Mouse (Mus musculus): ENCODE measurements around the gene Tcp11. TPM values are rescaled to one million over a fixed set of nuclear protein-coding genes. Genes with fewer than 3 reads are reported as not detected.

Gene Tcp11
- total and polyA plus RNA-seq, 3 experiments = 0.50 to 0.82 TPM; not detected in 1

- H3K27ac ChIP-seq (ENCODE audit: control insufficient read depth, low read depth, low read length) = no peak overlapping the region
- no peak overlapping the region for H3K9ac ChIP-seq (ENCODE audit: control insufficient read depth, low read depth, low read length, poor library complexity, severe bottlenecking)
- no peaks in the 10 kb centered on the region for H3K27me3 ChIP-seq (ENCODE audit: control insufficient read depth in 1 of 2, insufficient read depth in 2 of 2, low read length in 2 of 2)
- no peaks in the 10 kb centered on the region; the same call in 1 of the 2 replicates for H3K79me2 ChIP-seq (ENCODE audit: control insufficient read depth, insufficient read depth, low read length, poor library complexity)
- no peak for DNase-seq (ENCODE audit: low read depth, low spot score)
- no peak overlapping the region for H3K4me3 ChIP-seq (ENCODE audit: control insufficient read depth in 1 of 2, insufficient read depth in 1 of 2, low read depth in 2 of 2, low read length in 2 of 2)
- TF ChIP-seq POLR2AphosphoS5 (IDR thresholded peaks at IDR 0.05; ENCODE audit: borderline replicate concordance, low read depth, low read length) = no peak
- TF ChIP-seq ZKSCAN1 (IDR thresholded peaks at IDR 0.05; ENCODE audit: low read depth, low read length) = no peak
- no peak for TF ChIP-seq TCF12 (IDR thresholded peaks at IDR 0.05; ENCODE audit: low read depth, low read length)
- TF ChIP-seq ETS1 (IDR thresholded peaks at IDR 0.05; ENCODE audit: low read depth, low read length) = no peak
- TF ChIP-seq POLR2A (IDR thresholded peaks at IDR 0.05; ENCODE audit: control insufficient read depth in 1 of 2, insufficient read depth in 1 of 2, low read depth in 1 of 2, low read length in 2 of 2, poor library complexity in 1 of 2) = no peak
- no peak for TF ChIP-seq MXI1 (IDR thresholded peaks at IDR 0.05; ENCODE audit: low read depth, low read length)
- no peaks in the 10 kb centered on the region for H3K9me3 ChIP-seq (replicated peaks; ENCODE audit: insufficient read depth, low read length)
- H3K4me1 ChIP-seq (ENCODE audit: control insufficient read depth in 1 of 2, insufficient read depth in 2 of 2, low read length in 2 of 2) = peaks cover 0 to 11% of the 10 kb centered on the region in 2 experiments; a peak in 2 of 4 replicates
- peaks cover 0 to 10% of the 10 kb centered on the region in 2 experiments; a peak in 2 of 4 replicates for H3K36me3 ChIP-seq (ENCODE audit: control insufficient read depth in 1 of 2, insufficient read depth in 2 of 2, low read length in 2 of 2)
Observed at GRCm38 (mm10) chr17:28060681-28061080, 19.8 kb downstream of the Tcp11 start.

GRCm38 (mm10) chr17:28058346-28058745 lies 22.1 kb downstream of the Tcp11 start:
- DNase-seq (ENCODE audit: low read depth, low spot score) = no peak
- Histone ChIP-seq H3K4me1 (ENCODE audit: control insufficient read depth in 1 of 2, insufficient read depth in 2 of 2, low read length in 2 of 2) (peaks cover 0 to 6% of the 10 kb centered on the region in 2 experiments; a peak in 2 of 4 replicates), H3K27me3 (ENCODE audit: control insufficient read depth in 1 of 2, insufficient read depth in 2 of 2, low read length in 2 of 2) (no peaks in the 10 kb centered on the region), H3K9ac (ENCODE audit: control insufficient read depth, low read depth, low read length, poor library complexity, severe bottlenecking) (no peak overlapping the region), H3K9me3 (replicated peaks; ENCODE audit: insufficient read depth, low read length) (no peaks in the 10 kb centered on the region), H3K79me2 (ENCODE audit: control insufficient read depth, insufficient read depth, low read length, poor library complexity) (no peaks in the 10 kb centered on the region), H3K4me3 (ENCODE audit: control insufficient read depth in 1 of 2, insufficient read depth in 1 of 2, low read depth in 2 of 2, low read length in 2 of 2) (no peak overlapping the region), H3K27ac (ENCODE audit: control insufficient read depth, low read depth, low read length) (no peak overlapping the region), H3K36me3 (ENCODE audit: control insufficient read depth in 1 of 2, insufficient read depth in 2 of 2, low read length in 2 of 2) (peaks cover 0 to 6% of the 10 kb centered on the region in 2 experiments; a peak in 1 of 4 replicates)
- no peak for TF ChIP-seq SMC3 (IDR thresholded peaks at IDR 0.05; ENCODE audit: low read depth, low read length)
- TF ChIP-seq ZMIZ1 (IDR thresholded peaks at IDR 0.05; ENCODE audit: low read depth, low read length) = no peak
- TF ChIP-seq JUND (IDR thresholded peaks at IDR 0.05; ENCODE audit: low read depth, low read length) = no peak
- TF ChIP-seq MEF2A (IDR thresholded peaks at IDR 0.05; ENCODE audit: extremely low read depth, insufficient replicate concordance, low read depth, low read length, poor library complexity, severe bottlenecking) = no peak
- TF ChIP-seq RCOR1 (IDR thresholded peaks at IDR 0.05; ENCODE audit: low read depth, low read length) = no peak
- TF ChIP-seq HCFC1 (IDR thresholded peaks at IDR 0.05; ENCODE audit: low read depth, low read length) = no peak
- no peak for TF ChIP-seq MAZ (IDR thresholded peaks at IDR 0.05; ENCODE audit: low read depth, low read length)
- TF ChIP-seq ETS1 (IDR thresholded peaks at IDR 0.05; ENCODE audit: low read depth, low read length) = no peak
- no peak for TF ChIP-seq USF2 (IDR thresholded peaks at IDR 0.05; ENCODE audit: borderline replicate concordance in 1 of 2, insufficient read depth in 1 of 2, low read depth in 1 of 2, low read length in 2 of 2)
- TF ChIP-seq MAX (IDR thresholded peaks at IDR 0.05; ENCODE audit: low read length) = no peak
- no peak for TF ChIP-seq BHLHE40 (IDR thresholded peaks at IDR 0.05; ENCODE audit: borderline replicate concordance, low read depth, low read length)
- no peak for TF ChIP-seq SIN3A (IDR thresholded peaks at IDR 0.05; ENCODE audit: low read length)
- no peak for TF ChIP-seq TBP (IDR thresholded peaks at IDR 0.05; ENCODE audit: low read depth, low read length)
- no peak for TF ChIP-seq POLR2AphosphoS5 (IDR thresholded peaks at IDR 0.05; ENCODE audit: borderline replicate concordance, low read depth, low read length)
- TF ChIP-seq GABPA (IDR thresholded peaks at IDR 0.05; ENCODE audit: low read depth, low read length) = no peak
- no peak for TF ChIP-seq POLR2AphosphoS2 (IDR thresholded peaks at IDR 0.05; ENCODE audit: low read length)
- no peak for TF ChIP-seq MAFK (IDR thresholded peaks at IDR 0.05; ENCODE audit: borderline replicate concordance, low read depth, low read length)
